Mouse (Mus musculus) midbrain, embryonic 15.5 days (tissue): ENCODE data around the gene Wars2. TPM values are rescaled to one million over a fixed set of nuclear protein-coding genes. Genes with fewer than 3 reads are reported as not detected.

ENCODE experiments used
- ATAC-seq: fragments of 200-750 bp; cut with Nextera tagmentation; replicated peaks from 2 replicates; pipeline ENCODE4 v1.8.0; 2017; ENCODE audit warnings: moderate TSS enrichment
- H3K27ac ChIP-seq: fragments of 300-500 bp; sonication (generic); 2 replicates; pipeline ENCODE4 v1.5.1; 2015; ENCODE audit warnings: mild to moderate bottlenecking, inconsistent platforms
- H3K27me3 ChIP-seq: fragments of 300-500 bp; sonication (generic); replicated peaks from 2 replicates; pipeline ENCODE4 v1.6.1; 2015; ENCODE audit warnings: inconsistent platforms
- H3K36me3 ChIP-seq: fragments of 300-500 bp; sonication (generic); replicated peaks from 2 replicates; pipeline ENCODE4 v1.6.1; 2015; ENCODE audit warnings: inconsistent platforms
- H3K4me1 ChIP-seq: fragments of 300-500 bp; sonication (generic); 2 replicates; pipeline ENCODE4 v1.6.1; 2015; ENCODE audit warnings: inconsistent platforms
- H3K4me2 ChIP-seq: fragments of 300-500 bp; sonication (generic); 2 replicates; pipeline ENCODE4 v1.6.1; 2015; ENCODE audit warnings: inconsistent platforms, mild to moderate bottlenecking, moderate library complexity
- H3K4me3 ChIP-seq: fragments of 300-500 bp; sonication (generic); 2 replicates; pipeline ENCODE4 v1.5.1; 2015; ENCODE audit warnings: mild to moderate bottlenecking, inconsistent platforms
- H3K9ac ChIP-seq: fragments of 300-500 bp; sonication (generic); 2 replicates; pipeline ENCODE4 v1.6.1; 2015; ENCODE audit warnings: mild to moderate bottlenecking, inconsistent platforms
- H3K9me3 ChIP-seq: fragments of 300-500 bp; sonication (generic); 2 replicates; pipeline ENCODE4 v1.6.1; 2016; ENCODE audit warnings: inconsistent platforms
- WGBS: fragments of 180-500 bp; shearing (Covaris S2); methylation state at CpG from one replicate; pipeline ENCODE4 v1.1.7; 2015; ENCODE audit warnings: mixed read lengths; 5-methylcytosine and 5-hydroxymethylcytosine counted together
- polyA plus RNA-seq: library from polyadenylated mRNA; unstranded; fragments of >200 nt; fragmentation: Nextera tagmentation; extraction: Ambion mirVana; gene quantifications from 2 replicates; pipeline ENCODE4 v1.2.1, GENCODE M21; 2015

Gene Wars2
- polyA plus RNA-seq, 1 experiment from 2014 or later = 5.6 TPM

DNA sequence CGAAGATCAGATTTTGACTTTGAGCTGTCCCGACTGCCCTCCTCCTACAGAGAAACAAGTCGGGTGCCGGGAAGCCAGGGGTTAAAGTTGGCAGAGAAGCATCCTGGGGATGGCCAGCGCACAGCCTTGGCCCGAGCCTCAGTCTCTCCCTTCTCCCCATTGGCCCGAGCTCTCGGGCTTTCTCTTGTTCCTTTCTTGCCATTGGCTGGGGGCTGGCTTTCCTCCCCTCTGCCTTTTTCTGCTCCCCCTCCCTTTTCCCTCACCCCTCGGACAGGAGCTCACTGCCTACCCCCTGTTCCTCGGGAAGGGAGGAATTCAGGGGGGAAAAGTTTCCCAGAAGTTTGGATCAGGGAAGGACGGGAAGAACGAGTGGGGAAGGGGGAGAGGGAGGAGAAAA is 112.2 kb downstream of the Wars2 start:
- Histone ChIP-seq H3K27me3 (peaks cover 85% of the 10 kb centered on the region), H3K4me2 (no peak overlapping the region), H3K4me3 (peak overlapping the region; percentile 32), H3K36me3 (no peaks in the 10 kb centered on the region), H3K4me1 (peaks cover 11% of the 10 kb centered on the region), H3K9me3 (no peaks in the 10 kb centered on the region), H3K27ac (no peak overlapping the region), H3K9ac (no peak overlapping the region)
- no peak for ATAC-seq
- WGBS = 0% methylated on average over 12 of the region's 12 CpGs

- H3K9me3 ChIP-seq = no peaks in the 10 kb centered on the region
- peak; percentile 56 for ATAC-seq
These were observed 112.9 kb downstream of the Wars2 start for GRCm38 (mm10) chr3:99253497-99254451.

DNA sequence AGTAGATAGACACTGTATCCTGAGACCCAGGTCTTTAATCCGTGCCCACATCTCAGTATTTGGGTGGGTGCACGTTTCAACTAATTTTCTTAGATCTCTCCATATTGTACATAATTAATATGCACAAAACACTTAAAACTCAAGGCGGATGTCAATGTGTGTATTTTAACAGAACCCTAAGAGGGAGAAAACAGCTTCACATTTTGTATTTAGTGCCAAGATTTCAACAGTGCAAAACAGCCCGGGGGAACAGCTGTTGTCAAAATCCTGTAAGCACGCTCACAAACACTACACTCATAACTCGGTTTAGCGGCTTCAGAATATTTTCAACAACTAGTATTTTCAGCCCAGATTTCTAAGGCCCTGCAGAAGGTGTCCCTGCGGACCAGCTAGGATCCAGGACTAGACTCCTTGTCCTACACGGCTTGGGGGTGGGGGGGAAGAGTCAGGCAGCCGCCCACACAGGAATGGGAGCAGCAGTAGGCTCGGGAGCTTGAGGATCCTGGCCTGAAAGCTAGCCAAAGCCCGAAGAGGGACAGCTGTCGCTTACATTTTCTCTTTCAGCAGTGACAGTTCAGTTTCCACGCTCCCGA is 113.8 kb downstream of the Wars2 start:
- Histone ChIP-seq H3K27ac (no peak overlapping the region), H3K27me3 (peaks cover 87% of the 10 kb centered on the region), H3K4me1 (peaks cover 11% of the 10 kb centered on the region), H3K4me3 (no peak overlapping the region), H3K4me2 (no peak overlapping the region), H3K36me3 (no peaks in the 10 kb centered on the region), H3K9me3 (no peaks in the 10 kb centered on the region), H3K9ac (no peak overlapping the region)
- WGBS = 1% methylated on average over 15 of the region's 15 CpGs
- ATAC-seq = no peak

More at GRCm38 (mm10) chr3:99253497-99254451, 112.9 kb downstream of the Wars2 start:
- Histone ChIP-seq H3K27me3 (peaks cover 86% of the 10 kb centered on the region), H3K4me1 (peaks cover 11% of the 10 kb centered on the region), H3K4me2 (peak overlapping the region; percentile 51), H3K27ac (no peak overlapping the region), H3K36me3 (no peaks in the 10 kb centered on the region), H3K9ac (no peak overlapping the region), H3K4me3 (peak overlapping the region; percentile 32)
- WGBS = under 1% methylated on average over 72 of the region's 73 CpGs

GRCm38 (mm10) chr3:99255411-99256365 is 114.8 kb downstream of the Wars2 start:
- peaks cover 83% of the 10 kb centered on the region for H3K27me3 ChIP-seq
- H3K27ac ChIP-seq = no peak overlapping the region
- H3K9me3 ChIP-seq = no peaks in the 10 kb centered on the region
- WGBS = 4% methylated on average over 11 of the region's 11 CpGs
- no peaks in the 10 kb centered on the region for H3K36me3 ChIP-seq
- no peak overlapping the region for H3K4me2 ChIP-seq
- no peak overlapping the region for H3K4me3 ChIP-seq
- peaks cover 11% of the 10 kb centered on the region for H3K4me1 ChIP-seq
- H3K9ac ChIP-seq = no peak overlapping the region
- no peak for ATAC-seq

DNA sequence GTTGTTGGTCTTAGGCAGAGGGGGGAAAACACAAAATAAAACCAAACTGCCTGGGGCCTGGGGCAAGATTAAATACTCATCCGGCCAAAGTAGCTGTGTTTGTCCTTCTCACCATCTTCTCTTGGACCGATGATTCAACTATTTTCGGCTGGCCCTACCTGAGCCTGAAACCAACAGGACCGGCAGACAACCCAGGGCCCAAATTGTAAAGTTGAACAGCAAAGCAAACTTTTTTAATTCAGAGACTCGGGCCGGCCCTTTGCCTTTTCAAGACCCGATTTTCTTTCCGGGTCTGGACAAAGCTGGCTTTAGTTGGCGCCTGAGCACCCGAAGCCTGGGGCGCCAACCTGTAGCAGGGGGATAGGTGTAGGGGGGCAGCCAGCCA is 115.5 kb downstream of the Wars2 start:
- H3K9me3 ChIP-seq = no peaks in the 10 kb centered on the region
- WGBS = 2% methylated on average over 11 of the region's 11 CpGs
- no peak overlapping the region for H3K4me3 ChIP-seq
- H3K27ac ChIP-seq = no peak overlapping the region
- H3K36me3 ChIP-seq = no peaks in the 10 kb centered on the region
- H3K9ac ChIP-seq = no peak overlapping the region
- no peak overlapping the region for H3K4me2 ChIP-seq
- peaks cover 81% of the 10 kb centered on the region for H3K27me3 ChIP-seq
- peaks cover 11% of the 10 kb centered on the region for H3K4me1 ChIP-seq
- no peak for ATAC-seq

- H3K27ac ChIP-seq = no peak overlapping the region
- peaks cover 81% of the 10 kb centered on the region for H3K27me3 ChIP-seq
- WGBS = under 1% methylated on average over 20 of the region's 20 CpGs
- no peaks in the 10 kb centered on the region for H3K36me3 ChIP-seq
- H3K9ac ChIP-seq = no peak overlapping the region
- H3K4me3 ChIP-seq = no peak overlapping the region
- no peak for ATAC-seq
- no peak overlapping the region for H3K4me2 ChIP-seq
- no peaks in the 10 kb centered on the region for H3K9me3 ChIP-seq
- H3K4me1 ChIP-seq = peaks cover 11% of the 10 kb centered on the region
These were observed 115.9 kb downstream of the Wars2 start for GRCm38 (mm10) chr3:99256766-99257165.

- H3K27me3 ChIP-seq = peaks cover 83% of the 10 kb centered on the region
- no peak for ATAC-seq
- H3K4me3 ChIP-seq = no peak overlapping the region
- H3K4me1 ChIP-seq = peaks cover 11% of the 10 kb centered on the region
- WGBS = 4% methylated on average over 29 of the region's 29 CpGs
- H3K9me3 ChIP-seq = no peaks in the 10 kb centered on the region
- H3K9ac ChIP-seq = no peak overlapping the region
- H3K27ac ChIP-seq = no peak overlapping the region
- no peaks in the 10 kb centered on the region for H3K36me3 ChIP-seq
- H3K4me2 ChIP-seq = no peak overlapping the region
These were observed 117.0 kb downstream of the Wars2 start for GRCm38 (mm10) chr3:99257586-99258577.

- ATAC-seq = no peak
- WGBS = 3% methylated on average over 6 of the region's 6 CpGs
- H3K4me2 ChIP-seq = no peak overlapping the region
These were observed 118.9 kb downstream of the Wars2 start for GRCm38 (mm10) chr3:99259741-99260270.

DNA sequence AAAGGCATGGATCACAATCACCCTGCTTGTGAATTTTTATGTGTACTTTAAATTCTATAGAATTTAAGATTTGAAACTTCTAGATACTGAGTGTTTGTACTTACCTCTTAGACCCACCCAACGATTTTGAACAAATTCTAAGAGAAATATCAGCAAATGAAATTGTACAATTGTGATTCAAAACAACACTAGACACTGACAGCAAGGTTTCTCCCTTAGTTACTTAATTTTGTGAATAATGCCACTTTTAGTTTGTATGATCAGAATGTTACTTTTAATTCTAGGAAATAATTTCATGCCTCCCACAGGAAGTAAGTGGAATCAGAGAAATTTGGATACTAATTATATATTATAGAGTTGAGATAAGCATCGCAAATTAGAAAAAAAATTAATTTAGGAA is 119.5 kb downstream of the Wars2 start:
- H3K9ac ChIP-seq = no peak overlapping the region
- H3K4me3 ChIP-seq = no peak overlapping the region
- H3K4me2 ChIP-seq = no peak overlapping the region
- ATAC-seq = no peak
- H3K27me3 ChIP-seq = peaks cover 92% of the 10 kb centered on the region
- no peak overlapping the region for H3K27ac ChIP-seq
- 35% methylated on average over 2 of the region's 2 CpGs for WGBS
- H3K36me3 ChIP-seq = no peaks in the 10 kb centered on the region
- H3K9me3 ChIP-seq = no peaks in the 10 kb centered on the region
- H3K4me1 ChIP-seq = 0 out of 2 replicates have a peak, but pooled peaks cover 2% of the 10 kb centered on the region

More at GRCm38 (mm10) chr3:99259741-99260270, 118.9 kb downstream of the Wars2 start:
- Histone ChIP-seq H3K36me3 (no peaks in the 10 kb centered on the region), H3K4me3 (no peak overlapping the region), H3K9me3 (no peaks in the 10 kb centered on the region), H3K27me3 (peaks cover 91% of the 10 kb centered on the region), H3K9ac (no peak overlapping the region), H3K4me1 (0 out of 2 replicates have a peak, but pooled peaks cover 2% of the 10 kb centered on the region), H3K27ac (no peak overlapping the region)

GRCm38 (mm10) chr3:99261371-99261791 is 120.5 kb downstream of the Wars2 start:
- Histone ChIP-seq H3K4me2 (no peak overlapping the region), H3K4me1 (0 out of 2 replicates have a peak, but pooled peaks cover 2% of the 10 kb centered on the region), H3K27ac (no peak overlapping the region), H3K9me3 (no peaks in the 10 kb centered on the region), H3K9ac (no peak overlapping the region), H3K36me3 (no peaks in the 10 kb centered on the region), H3K27me3 (peaks cover 90% of the 10 kb centered on the region), H3K4me3 (no peak overlapping the region)
- WGBS = 2% methylated on average over 18 of the region's 18 CpGs
- no peak for ATAC-seq

DNA sequence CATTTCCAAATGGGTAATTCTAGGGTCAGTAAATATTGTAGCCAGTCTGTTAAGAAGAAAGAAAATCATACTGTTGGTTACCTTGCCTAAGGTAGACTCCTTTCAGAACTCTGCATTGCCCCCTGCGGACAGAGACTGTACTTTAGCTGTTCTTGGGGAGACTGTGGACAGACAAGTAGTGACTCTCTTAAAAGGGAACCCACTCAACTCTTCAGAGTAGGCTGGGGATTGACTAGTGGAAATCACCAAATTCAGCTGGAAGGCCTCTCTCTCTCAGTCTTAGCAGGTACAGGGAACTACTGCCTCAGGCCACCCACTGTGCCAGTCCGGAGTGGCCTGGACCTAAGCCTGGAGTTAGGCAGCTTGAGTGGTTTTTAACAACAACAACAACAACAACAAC is 121.1 kb downstream of the Wars2 start:
- ATAC-seq = no peak
- H3K36me3 ChIP-seq = no peaks in the 10 kb centered on the region
- no peak overlapping the region for H3K4me3 ChIP-seq
- 2% methylated on average over 2 of the region's 2 CpGs for WGBS
- H3K27me3 ChIP-seq = peaks cover 90% of the 10 kb centered on the region
- H3K4me2 ChIP-seq = no peak overlapping the region
- 0 out of 2 replicates have a peak, but pooled peaks cover under 1% of the 10 kb centered on the region for H3K4me1 ChIP-seq
- H3K9me3 ChIP-seq = no peaks in the 10 kb centered on the region
- H3K27ac ChIP-seq = no peak overlapping the region
- H3K9ac ChIP-seq = no peak overlapping the region
